Mouse (Mus musculus): ENCODE measurements around the gene Dnttip1.

DNA sequence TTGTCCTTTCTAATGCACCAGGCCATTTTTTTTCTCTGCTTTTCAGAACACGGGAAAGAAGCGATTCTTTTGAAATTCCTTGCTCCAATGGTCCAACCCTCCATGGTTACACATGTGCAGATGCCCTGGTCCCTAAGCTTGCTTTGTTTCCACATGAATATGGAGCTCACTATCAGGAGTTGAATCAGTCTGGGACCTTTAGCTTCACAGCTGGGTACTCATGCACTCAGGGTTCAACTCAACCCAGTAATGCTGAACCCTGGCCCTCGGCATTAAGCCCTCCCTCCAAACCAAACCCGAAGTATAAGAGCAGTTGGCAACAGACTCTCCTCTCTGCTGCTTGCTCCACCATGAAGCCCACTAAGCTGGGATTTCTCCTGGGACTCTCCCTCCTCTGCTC is 47.6 kb upstream of the Dnttip1 start, which contains the start of gene Spint4:
- no peak for TF ChIP-seq CTCF (IDR thresholded peaks at IDR 0.05; ENCODE audit: low read depth)
- no peak for TF ChIP-seq EP300 (IDR thresholded peaks at IDR 0.05; ENCODE audit: low read depth)

All from liver, embryonic 14.5 days (tissue).